Mouse (Mus musculus) midbrain, embryonic 11.5 days (tissue): ENCODE data around the gene Bach2. TPM values are rescaled to one million over a fixed set of nuclear protein-coding genes. Genes with fewer than 3 reads are reported as not detected.

Experiments used
- ATAC-seq: fragments of 200-750 bp; cut with Nextera tagmentation; 2 replicates; pipeline ENCODE4 v1.8.0; 2017; ENCODE audit warnings: moderate TSS enrichment, moderate library complexity; ENCODE audit not compliant: low FRiP score
- DNase-seq: peaks from one replicate; pipeline ENCODE4 v3.0.0; 2015; ENCODE audit warnings: low spot score; ENCODE audit errors: missing footprints
- H3K27ac ChIP-seq: fragments of 300-500 bp; sonication (generic); 2 replicates; pipeline ENCODE4 v1.5.1; 2014; ENCODE audit warnings: low read depth, low read length
- H3K27me3 ChIP-seq: fragments of 300-500 bp; sonication (generic); 2 replicates; pipeline ENCODE4 v1.6.1; 2014; ENCODE audit warnings: mild to moderate bottlenecking, low read length, moderate library complexity, mixed read lengths; ENCODE audit not compliant: control insufficient read depth, insufficient read depth
- H3K36me3 ChIP-seq: fragments of 300-500 bp; sonication (generic); 2 replicates; pipeline ENCODE4 v1.6.1; 2014; ENCODE audit warnings: mild to moderate bottlenecking, low read length, moderate library complexity, mixed read lengths; ENCODE audit not compliant: control insufficient read depth, insufficient read depth
- H3K4me1 ChIP-seq: fragments of 300-500 bp; sonication (generic); 2 replicates; pipeline ENCODE4 v1.6.1; 2014; ENCODE audit warnings: low read length; ENCODE audit not compliant: control insufficient read depth, insufficient read depth
- H3K4me2 ChIP-seq: fragments of 300-500 bp; sonication (generic); 2 replicates; pipeline ENCODE4 v1.6.1; 2014; ENCODE audit warnings: mild to moderate bottlenecking, moderate library complexity
- H3K4me3 ChIP-seq: fragments of 300-500 bp; sonication (generic); 2 replicates; pipeline ENCODE4 v1.5.1; 2014; ENCODE audit warnings: low read depth, low read length
- H3K9ac ChIP-seq: fragments of 300-500 bp; sonication (generic); 2 replicates; pipeline ENCODE4 v1.6.1; 2014; ENCODE audit warnings: low read length
- H3K9me3 ChIP-seq: fragments of 300-500 bp; sonication (generic); 2 replicates; pipeline ENCODE4 v1.6.1; 2016; ENCODE audit warnings: low read length; ENCODE audit not compliant: control insufficient read depth
- WGBS: fragments of 180-500 bp; shearing (Covaris S2); extraction: QIAGEN DNeasy Blood & Tissue Kit; methylation state at CpG from one replicate; pipeline ENCODE4 v1.1.7; 2014; 5-methylcytosine and 5-hydroxymethylcytosine counted together
- polyA plus RNA-seq: library from polyadenylated mRNA; unstranded; fragments of >200 nt; fragmentation: Nextera tagmentation; extraction: Ambion mirVana; gene quantifications from 2 replicates; pipeline ENCODE4 v1.2.1, GENCODE M21; 2014

The Bach2 gene
- polyA plus RNA-seq, 1 experiment from 2014 or later = 13.2 TPM

- H3K27ac ChIP-seq = peak within 1 kb of the TSS; percentile 57; the same call in 1 of the 2 replicates
- peaks cover 15% of the 10 kb centered on the region for H3K4me1 ChIP-seq
- H3K27me3 ChIP-seq = no peaks in the 10 kb centered on the region
- H3K4me2 ChIP-seq = peak within 1 kb of the TSS; percentile 82
- WGBS = under 1% methylated on average over 67 of the region's 67 CpGs
- peak; percentile 100 for DNase-seq
- no peaks in the 10 kb centered on the region for H3K36me3 ChIP-seq
- peak within 1 kb of the TSS; percentile 85 for H3K9ac ChIP-seq
- ATAC-seq = peak; percentile 100
- no peaks in the 10 kb centered on the region for H3K9me3 ChIP-seq
- peak within 1 kb of the TSS; percentile 86 for H3K4me3 ChIP-seq
Measured at GRCm38 (mm10) chr4:32615034-32615881, 376.7 kb downstream of the Bach2 start, which contains the start of gene Casp8ap2. Casp8ap2 (plus strand) TSS chr4:32615451.

GRCm38 (mm10) chr4:32621637-32622036 is 383.0 kb downstream of the Bach2 start:
- ATAC-seq (no peak), DNase-seq (no peak)
- Histone ChIP-seq H3K9me3 (no peaks in the 10 kb centered on the region), H3K27me3 (no peaks in the 10 kb centered on the region), H3K9ac (no peak overlapping the region), H3K36me3 (no peaks in the 10 kb centered on the region), H3K27ac (no peak overlapping the region), H3K4me2 (no peak overlapping the region), H3K4me1 (peaks cover 6% of the 10 kb centered on the region), H3K4me3 (no peak overlapping the region)
